Mouse (Mus musculus) E14TG2a.4 (cell line): Measurements from ENCODE around the gene Bpifb6.

Source experiments
- H3K27me3 ChIP-seq: 2 replicates; pipeline ENCODE4 v1.6.1; 2014; ENCODE audit warnings: low read length, control low read depth; ENCODE audit not compliant: insufficient read depth
- H3K36me3 ChIP-seq: 2 replicates; pipeline ENCODE4 v1.6.1; 2014; ENCODE audit warnings: low read length, control low read depth; ENCODE audit not compliant: insufficient read depth
- H3K4me1 ChIP-seq: replicated peaks from 2 replicates; pipeline ENCODE4 v1.6.1; 2014; ENCODE audit warnings: low read depth, low read length, control low read depth
- H3K4me3 ChIP-seq: replicated peaks from 2 replicates; pipeline ENCODE4 v1.5.1; 2014; ENCODE audit warnings: mild to moderate bottlenecking, low read length
- H3K9me3 ChIP-seq: 2 replicates; pipeline ENCODE4 v1.6.1; 2014; ENCODE audit warnings: low read length, control low read depth
- CTCF ChIP-seq: conservative IDR thresholded peaks from 2 replicates; pipeline ENCODE4 v1.5.1; 2014; ENCODE audit warnings: low read length
- NANOG ChIP-seq: IDR thresholded peaks from 2 replicates; pipeline ENCODE4 v1.6.1; 2014; ENCODE audit warnings: borderline replicate concordance, low read length, mixed read lengths
- POU5F1 ChIP-seq: IDR thresholded peaks from 2 replicates; pipeline ENCODE4 v1.6.1; 2014; ENCODE audit warnings: low read length, borderline replicate concordance

Gene Bpifb6

DNA sequence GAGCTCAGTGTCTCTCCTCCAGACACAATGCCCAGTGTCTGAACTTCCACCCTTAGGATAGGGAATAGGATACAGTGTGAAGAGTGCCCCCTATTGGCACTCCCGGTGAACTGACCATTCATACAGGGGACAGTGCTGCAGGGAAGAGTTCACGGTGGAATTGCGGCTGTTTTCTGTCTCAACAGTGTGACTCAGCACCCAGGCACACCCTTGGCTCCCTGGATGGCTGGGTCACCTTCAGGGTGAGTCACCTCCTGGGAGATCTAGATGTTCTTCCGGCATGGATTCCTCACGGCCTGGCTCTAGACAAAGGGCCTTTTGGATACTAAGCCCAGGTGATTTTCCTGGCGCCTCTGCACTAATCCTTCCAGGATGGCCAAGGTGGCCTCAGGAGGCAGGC, 35.2 kb downstream of the Bpifb6 start:
- peak; percentile 69 for TF ChIP-seq CTCF
- no peak for TF ChIP-seq NANOG
- no peak for TF ChIP-seq POU5F1
- peaks cover 5% of the 10 kb centered on the region; the same call in 1 of the 2 replicates for H3K4me1 ChIP-seq
- no peak overlapping the region for H3K4me3 ChIP-seq
- no peaks in the 10 kb centered on the region for H3K9me3 ChIP-seq
- H3K27me3 ChIP-seq = no peaks in the 10 kb centered on the region
- H3K36me3 ChIP-seq = no peaks in the 10 kb centered on the region

GRCm38 (mm10) chr2:153937843-153938242, 37.7 kb downstream of the Bpifb6 start, which contains the start of gene Bpifb4:
Gene Bpifb4, plus strand, starts transcription at chr2:153938212.
- peaks cover 5% of the 10 kb centered on the region; the same call in 1 of the 2 replicates for H3K4me1 ChIP-seq
- H3K4me3 ChIP-seq = no peak within 1 kb of the TSS
- no peaks in the 10 kb centered on the region for H3K36me3 ChIP-seq
- no peaks in the 10 kb centered on the region for H3K27me3 ChIP-seq
- no peak for TF ChIP-seq CTCF
- no peak for TF ChIP-seq NANOG
- no peak for TF ChIP-seq POU5F1
- H3K9me3 ChIP-seq = no peaks in the 10 kb centered on the region

- H3K9me3 ChIP-seq = no peaks in the 10 kb centered on the region
- H3K27me3 ChIP-seq = no peaks in the 10 kb centered on the region; the same call in 1 of the 2 replicates
- no peak overlapping the region for H3K4me3 ChIP-seq
- peak; percentile 74 for TF ChIP-seq CTCF
- no peak for TF ChIP-seq NANOG
- no peaks in the 10 kb centered on the region for H3K36me3 ChIP-seq
- H3K4me1 ChIP-seq = peaks cover 3% of the 10 kb centered on the region; the same call in 1 of the 2 replicates
Observed at GRCm38 (mm10) chr2:153943537-153943936, 43.3 kb downstream of the Bpifb6 start.

- Histone ChIP-seq H3K4me1 (peaks cover 3% of the 10 kb centered on the region; the same call in 1 of the 2 replicates), H3K4me3 (no peak overlapping the region), H3K9me3 (no peaks in the 10 kb centered on the region), H3K36me3 (no peaks in the 10 kb centered on the region), H3K27me3 (no peaks in the 10 kb centered on the region; the same call in 1 of the 2 replicates)
- TF ChIP-seq POU5F1 (no peak), CTCF (no peak), NANOG (no peak)
Observed at GRCm38 (mm10) chr2:153944567-153944966, 44.4 kb downstream of the Bpifb6 start.

DNA sequence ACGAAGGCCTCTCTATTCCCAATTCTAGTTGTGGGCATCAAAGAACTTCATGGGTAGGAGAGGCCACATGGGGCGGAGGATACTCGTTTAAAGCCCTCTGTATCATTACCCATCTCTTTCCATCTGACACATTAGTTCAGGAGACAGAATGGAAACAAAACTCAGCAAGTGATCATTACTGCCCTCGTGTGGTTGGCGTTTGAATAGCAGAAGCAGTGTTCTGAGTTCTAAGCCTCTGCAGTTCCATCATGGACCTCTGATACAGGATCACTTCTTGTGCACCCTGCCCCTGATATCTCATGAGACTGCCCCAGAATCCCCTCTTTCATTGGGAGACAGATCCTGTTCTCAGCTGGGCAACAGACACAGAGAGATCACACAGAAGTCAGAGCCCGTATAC, 52.7 kb downstream of the Bpifb6 start:
- no peak for TF ChIP-seq NANOG
- peak; percentile 86 for TF ChIP-seq CTCF
- H3K4me3 ChIP-seq = no peak overlapping the region

GRCm38 (mm10) chr2:153953836-153954235, 53.6 kb downstream of the Bpifb6 start:
- Histone ChIP-seq H3K9me3 (no peaks in the 10 kb centered on the region), H3K36me3 (no peaks in the 10 kb centered on the region), H3K4me1 (peaks cover 6% of the 10 kb centered on the region; the same call in 1 of the 2 replicates), H3K4me3 (peak overlapping the region; percentile 76), H3K27me3 (peaks cover 6% of the 10 kb centered on the region)
- TF ChIP-seq CTCF (peak; percentile 81), POU5F1 (no peak)

More for the DNA sequence above, 52.7 kb downstream of the Bpifb6 start:
- peaks cover 6% of the 10 kb centered on the region for H3K27me3 ChIP-seq
- H3K4me1 ChIP-seq = peaks cover 6% of the 10 kb centered on the region; the same call in 1 of the 2 replicates
- H3K36me3 ChIP-seq = no peaks in the 10 kb centered on the region
- no peaks in the 10 kb centered on the region for H3K9me3 ChIP-seq
